Comparison of ENCODE assay signal across 17 mouse cellular contexts in genomic region chr13:117195569-117196495, GRCm38 (mm10). TPM values are rescaled to one million over a fixed set of nuclear protein-coding genes. Genes with fewer than 3 reads are reported as not detected.
A peak's percentile ranks its signal among the peaks of the same experiment; 100 is the strongest.
DNase-seq lines count a peak whose midpoint lies in the region; ATAC-seq lines count a peak whose summit lies in the region.
"Had no signal": no experiment of that assay in that cellular context is flagged by ENCODE, and none has a peak within 500 bp of the region (broad histone marks: within the 10 kb centered on the region; RNA-seq: fewer than 3 reads in every experiment).

No protein-coding gene starts in this region.

- H3K9me3 ChIP-seq in heart, embryonic 10.5 days = no peaks in the 10 kb centered on the region
- H3K9me3 ChIP-seq: embryonic facial prominence, embryonic 10.5 days; hindbrain, embryonic 13.5 days; kidney, embryonic 15.5 days; limb, embryonic 13.5 days had no signal

- peak; percentile 59 for ATAC-seq in granulocyte monocyte progenitor cell, adult 5-6 weeks (replicated peaks; ENCODE audit: poor library complexity, severe bottlenecking)
- peak; percentile 77 for ATAC-seq in megakaryocyte, adult 5-6 weeks (ENCODE audit: poor library complexity, severe bottlenecking)

- WGBS in heart, embryonic 10.5 days = 78% methylated on average over 13 of the region's 13 CpGs

- peak; percentile 50 for DNase-seq in heart, adult 11 months
- DNase-seq in heart, embryonic 10.5 days (ENCODE audit: low spot score) = no peak
- peak; percentile 51 for DNase-seq in thymus, postnatal 14 days
- DNase-seq in layer of hippocampus, postnatal 36 days = no peak
- DNase-seq in heart, postnatal 10 days = no peak
- no peak for DNase-seq in spleen, postnatal 4 days (ENCODE audit: low spot score in 2 of 2)
- DNase-seq: cerebellum, adult 9-10 months; lung, postnatal 36 days; right cerebral cortex, postnatal 4 days had no signal

- intact Hi-C loops in heart, postnatal 10 days (cut with DNase I) = no loop called here

- no peak overlapping the region for H3K27ac ChIP-seq in heart, embryonic 10.5 days
- H3K27ac ChIP-seq: embryonic facial prominence, embryonic 10.5 days; hindbrain, embryonic 13.5 days; kidney, embryonic 15.5 days; limb, embryonic 13.5 days; stomach, postnatal 0 days had no signal

- H3K36me3 ChIP-seq in heart, embryonic 10.5 days = no peaks in the 10 kb centered on the region
- H3K36me3 ChIP-seq: embryonic facial prominence, embryonic 10.5 days; hindbrain, embryonic 13.5 days; kidney, embryonic 15.5 days; limb, embryonic 13.5 days had no signal

- H3K4me1 ChIP-seq in heart, embryonic 10.5 days = no peaks in the 10 kb centered on the region
- H3K4me1 ChIP-seq: embryonic facial prominence, embryonic 10.5 days; hindbrain, embryonic 13.5 days; limb, embryonic 13.5 days had no signal

- no peaks in the 10 kb centered on the region for H3K27me3 ChIP-seq in heart, embryonic 10.5 days (ENCODE audit: insufficient read depth, poor library complexity, severe bottlenecking)
- H3K27me3 ChIP-seq: hindbrain, embryonic 13.5 days; kidney, embryonic 15.5 days; limb, embryonic 13.5 days had no signal

- H3K4me3 ChIP-seq in heart, embryonic 10.5 days = no peak overlapping the region
- H3K4me3 ChIP-seq: embryonic facial prominence, embryonic 10.5 days; hindbrain, embryonic 13.5 days; kidney, embryonic 15.5 days; limb, embryonic 13.5 days had no signal

RNA-seq across cellular contexts. Expression of gene Emb, which starts 12.5 kb away (rescaled TPM):
- polyA plus RNA-seq in heart, embryonic 10.5 days (2016; fragmentation: Nextera tagmentation; extraction: Ambion mirVana) = 26.6 and 44.9 TPM in 2 replicates
- total RNA-seq in granulocyte monocyte progenitor cell, adult 5-6 weeks (2014; fragmentation: Nextera tagmentation) = 367 and 442 TPM in 2 replicates
- 642 and 682 TPM in 2 replicates for total RNA-seq in granulocyte monocyte progenitor cell, adult 5-6 weeks (2017)
- 650 and 716 TPM in 2 replicates for total RNA-seq in megakaryocyte, adult 5-6 weeks (2015)
- 802 and 871 TPM in 2 replicates for total RNA-seq in megakaryocyte, adult 5-6 weeks (2017)
- 10 to 100 TPM; 28.6 to 33.3 TPM for total RNA-seq in layer of hippocampus, postnatal 36 days (2021)
- 10 to 100 TPM; 13.2 to 14.3 TPM for total RNA-seq in heart, postnatal 10 days (2021)

RNA-seq across cellular contexts. Expression of gene Gm17509, which starts 25.0 kb away (rescaled TPM):
- polyA plus RNA-seq in heart, embryonic 10.5 days (2016; fragmentation: Nextera tagmentation; extraction: Ambion mirVana) = 0.27 and 0.36 TPM in 2 replicates
- not detected in 2 replicates for total RNA-seq in granulocyte monocyte progenitor cell, adult 5-6 weeks (2014; fragmentation: Nextera tagmentation)
- total RNA-seq in granulocyte monocyte progenitor cell, adult 5-6 weeks (2017) = 0.17 and 0.82 TPM in 2 replicates
- 0.51 and 0.84 TPM in 2 replicates for total RNA-seq in megakaryocyte, adult 5-6 weeks (2015)
- total RNA-seq in megakaryocyte, adult 5-6 weeks (2017) = 0.40 and 1.2 TPM in 2 replicates
- total RNA-seq in layer of hippocampus, postnatal 36 days (2021) = 1 to 10 TPM; 1.4 to 2.0 TPM
- total RNA-seq in heart, postnatal 10 days (2021) = not detected
- total RNA-seq: adrenal gland, adult 18-20 months had no signal
- polyA plus RNA-seq: stomach, postnatal 0 days had no signal

Comparison
In these comparisons a context has a peak if more than half of its experiments do, and no peak if none do; other contexts are left out.
1. DNase-seq: peak in heart, adult 11 months (single experiment) and thymus, postnatal 14 days (single experiment); none in heart, embryonic 10.5 days (single experiment), layer of hippocampus, postnatal 36 days (0 of 2), heart, postnatal 10 days (0 of 2) and spleen, postnatal 4 days (0 of 2).
2. RNA of gene Emb, which starts 12.5 kb away (total RNA-seq): 650 to 871 TPM in megakaryocyte, adult 5-6 weeks and 367 to 682 TPM in granulocyte monocyte progenitor cell, adult 5-6 weeks; 28.6 to 33.3 TPM in layer of hippocampus, postnatal 36 days and 13.2 to 14.3 TPM in heart, postnatal 10 days; every median in the first group is over 10 times any median in the second.